Mouse (Mus musculus): ENCODE data around the gene Shisa5.

- no peak for TF ChIP-seq ZMIZ1 (IDR thresholded peaks at IDR 0.05; ENCODE audit: low read depth, low read length)
- TF ChIP-seq CTCF (conservative IDR thresholded peaks at IDR 0.05 in 1 of 2, IDR thresholded peaks at IDR 0.05 in 1 of 2; ENCODE audit: low read depth in 2 of 2, low read length in 2 of 2): no peak
- no peak for TF ChIP-seq MEF2A (IDR thresholded peaks at IDR 0.05; ENCODE audit: borderline replicate concordance, low read depth, low read length)
- no peak for TF ChIP-seq MXI1 (IDR thresholded peaks at IDR 0.05; ENCODE audit: low read depth, low read length)
- no peak for TF ChIP-seq ZKSCAN1 (IDR thresholded peaks at IDR 0.05; ENCODE audit: borderline replicate concordance, low read depth, low read length)
Observed at GRCm38 (mm10) chr9:109008994-109009635, 29.2 kb upstream of the Shisa5 start.
